Mouse (Mus musculus): ENCODE measurements around the gene Atp6v0b.
A peak's percentile ranks its signal among the peaks of the same experiment; 100 is the strongest.

Atp6v0b gene

DNA sequence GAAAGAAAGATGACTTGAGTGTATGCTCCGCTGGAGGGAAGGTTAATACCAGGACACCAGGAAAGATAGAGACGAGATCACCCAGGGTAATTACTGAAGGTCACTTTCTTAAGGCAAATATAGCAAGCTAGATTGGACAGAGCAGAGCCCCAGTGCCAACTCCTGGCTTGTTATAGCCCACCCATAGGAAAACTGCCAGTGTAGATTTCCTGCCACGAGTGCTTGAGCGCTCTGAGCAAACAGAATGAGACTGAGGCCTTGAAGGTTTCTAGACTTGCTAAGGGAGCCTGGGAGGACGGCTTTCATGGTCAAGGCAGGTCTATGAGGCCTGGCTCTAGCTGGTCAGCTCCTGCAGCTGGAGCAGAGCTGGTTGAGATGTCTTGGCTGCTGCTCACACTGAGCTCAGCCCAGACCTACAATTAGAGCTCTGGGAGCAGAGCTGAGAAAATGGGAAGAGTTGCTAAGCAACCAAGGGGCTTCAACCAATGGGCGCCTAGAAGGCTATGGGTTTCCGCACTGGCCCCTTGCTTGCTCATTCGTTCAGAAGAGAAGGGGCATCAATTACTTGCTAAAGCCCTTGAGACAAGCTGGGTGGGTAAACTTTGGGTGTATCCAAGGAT is 21.8 kb upstream of the Atp6v0b start:
- DNase-seq (ENCODE audit: low read depth, low spot score): no peak

- no peak for DNase-seq (ENCODE audit: low read depth, low spot score)
Observed at GRCm38 (mm10) chr4:117906196-117906595, 19.1 kb upstream of the Atp6v0b start.

DNA sequence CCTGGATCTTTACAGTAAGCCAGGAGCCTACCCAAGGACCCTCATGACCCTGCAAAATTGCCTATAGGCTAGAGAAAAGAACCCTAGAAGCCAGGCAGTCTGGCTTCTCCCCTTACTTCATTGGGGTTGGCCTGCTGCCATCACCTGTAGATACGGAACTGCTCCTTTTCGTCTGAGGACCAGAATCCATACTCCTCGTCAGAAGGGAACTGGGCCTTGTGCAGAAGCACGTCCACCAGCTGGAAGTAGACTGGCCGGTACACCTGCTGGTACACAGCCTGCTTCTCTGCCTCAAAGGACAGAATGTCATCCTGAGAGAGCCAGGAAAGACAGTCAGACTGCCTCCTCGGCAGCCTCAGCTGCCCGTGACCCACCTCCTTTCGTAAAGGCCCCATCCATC is 17.6 kb upstream of the Atp6v0b start:
- DNase-seq (ENCODE audit: low read depth, low spot score): no peak

GRCm38 (mm10) chr4:117904094-117904493 is 17.0 kb upstream of the Atp6v0b start:
- DNase-seq (ENCODE audit: low read depth, low spot score): no peak

GRCm38 (mm10) chr4:117898111-117898510 is 11.0 kb upstream of the Atp6v0b start:
- no peak for DNase-seq (ENCODE audit: low read depth, low spot score)

DNA sequence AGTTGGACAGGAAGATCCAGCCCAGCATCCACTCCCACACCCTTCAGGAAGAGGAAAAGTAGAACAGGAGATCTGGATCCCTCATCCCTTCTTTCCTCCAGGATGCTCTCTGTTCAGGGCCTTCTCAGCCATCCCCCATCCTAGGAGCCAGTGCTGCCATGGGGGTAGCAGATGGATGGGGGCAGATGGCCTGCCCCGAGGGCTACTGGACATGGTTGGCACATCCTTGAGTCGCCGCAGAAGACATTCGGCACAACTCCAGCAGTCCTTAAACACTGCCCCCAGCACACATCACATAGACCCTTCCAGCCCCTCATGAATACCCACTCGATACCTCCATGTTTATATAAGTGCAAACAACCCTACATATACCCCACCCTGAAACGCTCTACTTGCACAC is 8.9 kb upstream of the Atp6v0b start:
- DNase-seq (ENCODE audit: low read depth, low spot score): no peak

DNA sequence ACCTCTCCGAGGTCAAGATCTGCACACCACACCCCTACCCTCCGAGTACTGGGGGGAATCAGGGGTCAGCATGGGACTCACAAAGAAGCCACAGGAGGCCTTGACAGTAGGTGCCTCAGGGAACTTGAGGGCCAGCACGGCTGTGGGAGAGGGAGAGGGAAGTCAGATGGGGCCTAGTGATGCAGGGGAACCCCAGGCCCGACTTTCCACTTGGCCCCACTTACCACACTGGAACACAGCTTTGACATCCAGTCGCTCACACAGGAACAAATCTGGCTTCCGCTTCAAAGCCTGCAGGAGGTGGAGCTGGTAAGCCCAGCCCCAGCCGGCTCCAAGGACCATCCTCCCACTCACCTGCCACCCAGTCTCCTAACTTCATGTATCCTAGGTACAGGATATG is 8.2 kb upstream of the Atp6v0b start:
- no peak for DNase-seq (ENCODE audit: low read depth, low spot score)

- DNase-seq (ENCODE audit: low read depth, low spot score): no peak
Observed at GRCm38 (mm10) chr4:117894601-117895000, 7.5 kb upstream of the Atp6v0b start.

DNA sequence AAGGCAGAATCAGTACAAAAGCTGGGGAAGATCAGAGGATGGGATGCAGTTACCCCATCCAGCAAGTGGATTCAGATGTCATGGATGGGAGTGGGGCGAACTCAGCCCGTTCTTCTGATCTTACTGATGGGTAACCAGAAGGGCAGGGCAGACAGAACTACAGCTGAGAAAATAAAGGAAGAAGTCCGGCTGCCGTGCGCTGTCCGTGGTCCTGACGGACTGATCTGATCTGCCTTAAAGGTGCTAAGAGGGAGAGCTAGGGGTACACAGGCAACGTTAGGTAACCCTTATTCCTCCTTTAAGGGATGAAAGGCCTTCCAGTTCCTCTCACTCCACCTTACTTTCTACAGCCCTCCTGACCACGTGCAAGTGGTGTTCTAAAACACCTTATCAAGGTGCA is 6.2 kb upstream of the Atp6v0b start:
- peak; percentile 51 for DNase-seq (ENCODE audit: low read depth, low spot score)

GRCm38 (mm10) chr4:117891738-117892161 is 4.6 kb upstream of the Atp6v0b start, which contains the start of gene Dph2:
TSS of gene Dph2 (minus strand) at chr4:117892032.
- peak; percentile 93 for DNase-seq (ENCODE audit: low read depth, low spot score)

- DNase-seq (ENCODE audit: low read depth, low spot score): no peak
Observed at GRCm38 (mm10) chr4:117890750-117891149, 3.6 kb upstream of the Atp6v0b start.

- DNase-seq (ENCODE audit: low read depth, low spot score): no peak
Observed at GRCm38 (mm10) chr4:117890031-117890430, 2.9 kb upstream of the Atp6v0b start.

DNA sequence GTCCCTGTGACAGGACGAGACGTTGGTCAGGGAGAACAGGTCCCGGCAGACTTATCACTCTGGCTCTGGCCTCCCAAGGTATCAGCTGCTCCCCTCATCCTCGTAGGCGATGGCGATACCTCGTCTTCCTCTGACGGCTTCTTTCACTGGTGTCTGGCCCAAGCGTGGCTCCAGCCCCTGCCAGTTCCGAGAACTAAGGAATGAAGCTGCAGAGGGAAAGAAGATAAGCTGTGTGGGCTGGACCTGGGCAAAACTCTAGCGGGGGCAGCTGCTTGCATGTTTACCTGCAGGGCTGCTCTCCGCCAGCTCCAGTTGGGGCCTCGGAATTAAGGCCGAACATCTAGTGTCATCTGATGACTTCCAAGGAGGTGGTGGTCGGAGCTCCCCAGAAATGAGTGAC is 2.3 kb upstream of the Atp6v0b start:
- no peak for DNase-seq (ENCODE audit: low read depth, low spot score)

DNA sequence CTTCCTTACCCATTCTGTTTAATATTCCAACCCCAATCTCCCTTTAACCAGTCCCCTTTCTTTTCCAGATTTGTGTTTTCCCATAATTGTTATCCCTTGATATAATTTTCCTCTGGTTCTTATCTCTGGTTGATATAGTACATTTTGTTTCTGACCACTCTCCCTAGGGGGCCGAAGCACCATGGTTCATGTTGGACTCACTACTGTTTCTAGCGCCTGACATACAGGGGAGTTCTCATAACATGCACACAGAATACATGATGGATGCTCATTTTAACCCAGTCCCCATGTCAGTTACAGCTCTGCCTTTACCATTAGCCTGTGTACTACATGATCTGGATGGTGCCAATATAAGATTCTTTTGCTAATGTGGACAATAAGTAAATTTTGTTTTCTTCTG is 787 bp upstream of the Atp6v0b start:
- DNase-seq (ENCODE audit: low read depth, low spot score): no peak

DNA sequence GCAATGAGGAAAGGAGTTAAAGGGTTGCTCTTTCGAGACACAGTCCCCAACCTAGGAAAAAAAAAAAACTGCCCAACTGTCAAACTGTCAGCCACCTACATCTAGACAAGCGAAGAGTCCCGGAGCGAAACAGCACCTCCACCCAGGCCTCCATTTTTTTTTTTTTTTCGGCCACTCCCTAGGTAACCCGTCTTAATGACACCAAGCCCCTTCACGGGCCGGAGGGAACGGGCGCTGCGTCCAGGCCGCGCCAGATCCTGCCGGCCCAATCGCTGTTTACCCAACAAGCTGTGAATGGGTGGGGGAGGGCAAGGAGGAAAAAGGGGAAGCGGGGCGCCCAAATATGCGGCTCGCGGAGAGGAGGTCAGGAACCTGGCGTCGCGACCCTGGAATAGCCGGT is 489 bp downstream of the Atp6v0b start:
- peak; percentile 42 for DNase-seq (ENCODE audit: low read depth, low spot score)

GRCm38 (mm10) chr4:117885994-117886393 is 1.1 kb downstream of the Atp6v0b start:
- DNase-seq (ENCODE audit: low read depth, low spot score): no peak

DNA sequence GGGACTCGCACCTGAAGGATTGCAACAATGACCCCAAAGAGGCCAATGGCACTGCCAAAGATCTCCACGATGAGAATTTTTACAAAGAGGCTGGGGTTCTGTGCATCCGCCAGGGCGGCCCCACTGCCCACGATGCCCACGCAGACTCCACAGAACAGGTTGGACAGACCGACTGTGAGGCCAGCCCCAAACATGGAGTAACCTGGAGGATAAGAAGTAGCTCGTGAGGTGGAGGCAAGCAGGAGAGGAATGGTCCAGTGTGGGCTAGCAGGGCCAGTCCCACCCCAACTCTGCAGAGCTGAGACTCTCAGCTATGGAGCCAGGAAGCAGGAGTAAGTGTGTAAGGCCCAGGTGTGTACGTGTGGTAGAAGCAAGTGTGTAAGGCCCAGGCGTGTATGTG is 2.0 kb downstream of the Atp6v0b start:
- DNase-seq (ENCODE audit: low read depth, low spot score): no peak

GRCm38 (mm10) chr4:117884146-117884545 is 3.0 kb downstream of the Atp6v0b start:
- no peak for DNase-seq (ENCODE audit: low read depth, low spot score)

DNA sequence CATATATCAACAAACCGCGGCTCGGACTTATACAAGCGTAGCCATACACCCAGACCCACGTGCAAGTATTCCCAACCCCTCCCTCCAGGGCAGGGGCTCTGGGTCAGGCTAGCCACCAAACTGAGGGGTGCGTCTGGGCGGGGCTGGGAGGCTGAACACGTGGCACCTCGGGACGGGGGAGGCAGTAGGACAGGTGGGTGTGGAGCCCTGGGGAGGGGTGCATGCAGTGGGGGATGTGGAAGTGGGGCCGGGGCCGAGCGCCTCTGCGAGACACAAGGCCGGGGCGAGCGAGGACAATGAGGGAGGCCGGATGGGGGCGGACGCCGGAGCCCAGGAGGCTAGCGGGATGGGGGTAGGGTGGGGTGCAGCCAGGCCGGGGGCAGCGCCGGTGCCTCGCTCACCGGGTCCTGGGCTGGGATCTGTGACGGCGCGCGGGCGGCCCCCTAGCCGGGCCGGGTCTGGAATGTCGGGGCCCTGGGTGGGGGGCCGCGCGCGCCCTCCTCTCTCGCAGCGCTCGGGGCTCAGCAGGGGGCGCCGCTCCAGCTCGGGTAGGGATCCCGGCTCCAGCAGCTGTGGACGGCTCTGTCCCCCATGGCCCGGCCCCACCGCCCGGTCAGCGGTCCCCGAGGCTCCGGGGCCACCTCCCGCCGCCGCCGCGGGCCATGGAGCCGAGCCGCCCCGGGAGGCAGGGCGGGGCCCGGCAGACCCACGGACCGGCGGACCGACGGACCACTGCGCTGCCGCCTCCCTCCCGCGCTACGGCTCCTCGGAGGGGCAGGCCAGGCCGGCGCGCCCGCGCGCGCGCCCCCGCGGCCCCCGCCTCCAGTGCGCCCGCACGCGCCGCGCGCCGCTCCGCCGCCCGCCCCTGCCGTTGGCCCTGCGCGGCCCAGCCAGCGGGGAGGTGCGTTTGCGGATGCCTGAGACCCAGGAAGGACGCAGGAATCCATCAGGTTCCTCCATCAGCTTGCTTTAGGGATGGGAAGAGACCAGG is 4.1 kb downstream of the Atp6v0b start, which contains the start of gene B4galt2:
Gene B4galt2 (minus strand): TSS at position 787 of the 991 bp plus-strand sequence.
- DNase-seq (ENCODE audit: low read depth, low spot score): peak; percentile 34

DNA sequence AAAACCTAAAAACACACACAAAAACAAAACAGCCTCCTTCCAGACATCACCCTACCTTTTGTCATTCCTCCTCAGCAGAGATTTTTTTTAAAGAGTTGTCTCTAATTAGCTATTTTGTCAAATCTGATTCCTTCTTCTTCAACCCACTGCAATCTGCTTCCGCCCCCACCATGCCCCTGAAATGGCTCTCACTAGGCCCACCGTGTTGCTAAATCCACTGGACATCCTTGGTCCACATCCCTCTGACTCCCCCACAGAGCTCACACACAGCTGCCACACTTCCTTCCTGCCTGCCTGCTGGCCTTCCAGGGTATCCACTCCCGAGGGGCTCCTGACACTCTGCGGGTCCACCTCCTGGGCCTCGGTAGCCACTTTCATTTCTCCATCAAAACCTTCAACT is 8.4 kb downstream of the Atp6v0b start:
- no peak for DNase-seq (ENCODE audit: low read depth, low spot score)

DNA sequence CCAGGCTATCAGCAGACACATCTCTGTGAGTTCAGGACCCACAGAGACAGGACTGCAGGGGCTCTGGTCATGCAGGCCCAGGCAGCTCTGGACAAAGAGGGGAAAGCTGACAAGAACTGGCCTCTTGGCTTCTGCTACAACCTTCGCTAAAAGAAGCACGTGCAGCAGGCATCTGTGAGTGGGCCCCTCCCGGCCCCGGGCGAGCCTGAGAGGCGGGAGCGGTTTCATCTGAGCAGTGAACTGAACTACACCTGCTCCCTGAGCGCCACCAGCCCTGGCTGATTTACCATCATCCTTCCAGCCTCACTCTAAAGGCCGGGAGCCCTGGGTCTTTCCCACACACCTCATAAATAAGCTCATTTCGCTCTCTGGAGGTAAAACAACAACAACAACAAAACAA is 8.8 kb downstream of the Atp6v0b start:
- no peak for DNase-seq (ENCODE audit: low read depth, low spot score)

DNA sequence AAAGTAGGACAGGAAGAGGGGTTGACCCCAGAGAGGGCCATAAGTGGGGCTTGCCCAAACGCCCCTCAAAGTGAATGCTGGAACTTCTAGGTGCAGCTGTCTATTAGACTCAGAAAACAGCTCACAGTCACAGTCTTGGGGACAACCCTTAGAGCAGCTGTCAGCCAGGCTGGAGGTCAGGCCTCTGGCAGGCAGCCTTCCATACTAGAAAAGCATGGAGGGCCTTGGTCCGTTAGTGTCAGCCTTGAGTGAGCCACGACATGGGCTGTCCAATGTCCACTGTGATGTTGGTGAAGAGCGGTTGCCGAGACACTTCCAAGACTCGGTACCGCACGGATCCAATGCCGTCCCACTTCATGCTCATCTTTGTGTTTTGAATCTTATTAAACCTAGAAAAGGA is 13.5 kb downstream of the Atp6v0b start:
- no peak for DNase-seq (ENCODE audit: low read depth, low spot score)

DNA sequence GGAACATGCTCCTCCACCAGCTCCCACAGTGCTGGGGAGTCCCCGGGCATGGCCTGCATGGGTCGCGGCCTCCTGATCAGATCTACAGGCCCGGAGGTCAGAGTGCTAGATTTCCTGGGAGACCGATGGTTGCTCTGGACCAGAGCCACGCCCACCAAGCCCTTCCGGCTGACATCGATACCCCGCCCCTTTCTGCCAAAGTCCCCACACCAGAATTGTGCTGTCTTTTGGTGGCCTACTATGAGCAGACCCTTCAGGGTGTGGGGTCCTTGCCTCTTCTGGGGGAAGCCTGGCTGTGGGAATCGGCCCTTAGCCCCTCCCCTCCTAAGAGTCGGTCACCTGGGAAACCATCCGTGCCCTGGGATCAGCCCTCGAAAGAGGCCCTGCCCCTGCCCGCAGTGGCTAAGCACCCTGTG is 14.7 kb downstream of the Atp6v0b start, which contains the start of gene Ccdc24:
Gene Ccdc24 (minus strand): TSS at position 87 of the 416 bp plus-strand sequence.
- peak; percentile 40 for DNase-seq (ENCODE audit: low read depth, low spot score)
